Mouse (Mus musculus) gastrocnemius, adult 2 months (tissue): ENCODE data around the gene Hikeshi. TPM values are rescaled to one million over a fixed set of nuclear protein-coding genes. Genes with fewer than 3 reads are reported as not detected.

Experiments
- DNase-seq: peaks from one replicate; pipeline ENCODE4 v3.0.0; 2022
- H3K27ac ChIP-seq: fragments of 200-600 bp; 2 replicates; pipeline ENCODE4 v1.8.1; 2022; ENCODE audit warnings: mild to moderate bottlenecking
- H3K4me3 ChIP-seq: fragments of 200-600 bp; 2 replicates; pipeline ENCODE4 v1.8.1; 2022; ENCODE audit warnings: mild to moderate bottlenecking, moderate library complexity
- CTCF ChIP-seq: fragments of 200-600 bp; IDR thresholded peaks from 2 replicates; pipeline ENCODE4 v1.8.1; 2022; ENCODE audit warnings: antibody characterized with exemption, mild to moderate bottlenecking, moderate library complexity
- intact Hi-C: fragments of 180-260 bp; cut with DNase I; formaldehyde crosslinking; loops from one replicate; pipeline ENCODE4 v1.15.1; 2025
- long read RNA-seq, 2 experiments: library from polyadenylated mRNA; stranded (forward); transcript quantifications; one replicate each; pipeline ENCODE4 v2.0.0; 2021
- total RNA-seq, 2 experiments: library from RNA; stranded (reverse); gene quantifications; 2 replicates each; pipeline ENCODE4 v1.2.3; 2021

Hikeshi gene
- 100 to 1,000 TPM; 123 to 126 TPM for total RNA-seq
- long read RNA-seq, experiment 1, transcript Hikeshi-209 (4 exons, 806 nt): minor isoform, 8 of 49 reads
- long read RNA-seq, experiment 1, transcript Hikeshi-206 (5 exons, 2,224 nt): major isoform, 36 of 49 reads
- long read RNA-seq, experiment 1, partial matches to known transcripts: 1 of 49 reads
- long read RNA-seq, experiment 1, other reads (novel, unspliced or antisense): 4 of 49 reads
- long read RNA-seq, experiment 2, transcript Hikeshi-209 (4 exons, 806 nt): minor isoform, 15 of 61 reads
- long read RNA-seq, experiment 2, transcript Hikeshi-206 (5 exons, 2,224 nt): major isoform, 39 of 61 reads
- long read RNA-seq, experiment 2, partial matches to known transcripts: 0 of 61 reads
- long read RNA-seq, experiment 2, other reads (novel, unspliced or antisense): 5 of 61 reads

DNA sequence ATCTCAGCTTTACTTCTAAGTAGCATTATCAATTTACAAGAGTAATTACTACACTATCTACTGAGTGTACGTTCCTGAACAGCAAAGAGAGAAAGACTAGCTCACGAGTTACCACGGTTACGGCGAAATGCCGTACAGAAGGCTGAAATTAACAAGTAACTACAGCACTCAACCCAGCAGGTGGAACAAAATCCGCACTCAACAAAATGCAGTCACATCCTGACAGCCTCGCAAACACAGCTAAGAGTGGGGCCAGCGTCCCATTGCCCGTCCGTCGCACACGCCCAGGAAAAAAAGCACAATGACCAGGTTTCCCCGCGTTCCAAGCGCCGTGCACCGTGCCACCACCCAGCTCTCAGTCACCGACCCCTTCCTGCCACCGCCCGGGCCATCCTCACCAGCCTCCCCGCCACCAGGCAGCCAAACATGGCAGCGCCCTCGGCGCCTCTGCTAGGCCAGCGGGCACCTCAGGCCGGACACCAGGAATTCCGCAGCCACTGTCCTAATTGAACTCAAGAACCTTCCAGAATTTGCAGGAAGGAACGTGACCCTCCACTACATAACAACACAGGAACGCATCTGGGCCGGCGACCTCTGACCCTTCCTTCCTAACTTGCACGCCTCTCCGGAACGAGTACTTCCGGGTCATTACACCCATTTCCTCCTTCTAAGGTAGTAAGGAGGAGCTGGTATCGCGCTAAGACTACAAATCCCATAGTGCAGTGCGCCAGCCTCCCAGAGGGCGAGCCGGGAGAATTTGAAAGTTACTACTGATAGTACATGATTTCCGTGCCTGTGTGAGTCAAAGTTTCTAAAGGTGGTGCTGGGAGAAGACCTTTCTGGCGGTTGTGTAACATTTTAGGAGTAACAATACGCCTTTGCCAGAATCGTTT lies at the start of gene Hikeshi:
TSS of gene Hikeshi (minus strand) at position 634 of the 893 bp plus-strand sequence.
- DNase-seq: peak; percentile 94
- intact Hi-C loops: loop anchor here (5.0 kb wide), 1 partner anchor 36 kb away; no protein-coding TSS in a partner anchor
- peak within 1 kb of the TSS; percentile 87 for H3K4me3 ChIP-seq
- H3K27ac ChIP-seq: peak within 1 kb of the TSS; percentile 94
- TF ChIP-seq CTCF: no peak

GRCm38 (mm10) chr7:89984421-89984820 lies 43.4 kb upstream of the Hikeshi start:
- TF ChIP-seq CTCF: no peak
- no peak for DNase-seq
- H3K4me3 ChIP-seq: no peak overlapping the region
- no peak overlapping the region for H3K27ac ChIP-seq
- intact Hi-C loops: no loop called here

GRCm38 (mm10) chr7:89983441-89983840 lies 42.4 kb upstream of the Hikeshi start:
- no peak overlapping the region for H3K27ac ChIP-seq
- H3K4me3 ChIP-seq: no peak overlapping the region
- TF ChIP-seq CTCF: no peak
- DNase-seq: no peak
- intact Hi-C loops: no loop called here

DNA sequence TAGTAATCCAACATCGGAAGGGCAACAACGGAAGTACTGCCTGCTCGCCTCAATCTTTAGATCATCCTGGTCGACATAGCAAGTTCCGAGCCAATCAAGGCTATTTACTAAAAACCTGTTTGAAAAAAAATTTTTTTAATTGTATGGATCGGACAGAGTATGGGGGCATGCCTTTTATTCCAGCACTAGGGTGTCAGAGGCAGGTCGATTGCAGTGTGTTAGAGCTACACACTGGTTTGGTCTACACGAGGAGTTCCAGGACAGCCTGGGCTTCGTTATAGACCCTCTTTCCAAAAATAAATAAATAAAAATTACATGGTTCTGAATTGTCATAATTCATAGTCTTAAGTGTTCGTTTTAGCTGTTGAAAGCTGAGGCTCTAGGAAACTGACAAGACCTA lies 40.6 kb upstream of the Hikeshi start:
- TF ChIP-seq CTCF: no peak
- no peak for DNase-seq
- intact Hi-C loops: no loop called here
- H3K27ac ChIP-seq: peak overlapping the region; percentile 100
- H3K4me3 ChIP-seq: peak overlapping the region; percentile 93

DNA sequence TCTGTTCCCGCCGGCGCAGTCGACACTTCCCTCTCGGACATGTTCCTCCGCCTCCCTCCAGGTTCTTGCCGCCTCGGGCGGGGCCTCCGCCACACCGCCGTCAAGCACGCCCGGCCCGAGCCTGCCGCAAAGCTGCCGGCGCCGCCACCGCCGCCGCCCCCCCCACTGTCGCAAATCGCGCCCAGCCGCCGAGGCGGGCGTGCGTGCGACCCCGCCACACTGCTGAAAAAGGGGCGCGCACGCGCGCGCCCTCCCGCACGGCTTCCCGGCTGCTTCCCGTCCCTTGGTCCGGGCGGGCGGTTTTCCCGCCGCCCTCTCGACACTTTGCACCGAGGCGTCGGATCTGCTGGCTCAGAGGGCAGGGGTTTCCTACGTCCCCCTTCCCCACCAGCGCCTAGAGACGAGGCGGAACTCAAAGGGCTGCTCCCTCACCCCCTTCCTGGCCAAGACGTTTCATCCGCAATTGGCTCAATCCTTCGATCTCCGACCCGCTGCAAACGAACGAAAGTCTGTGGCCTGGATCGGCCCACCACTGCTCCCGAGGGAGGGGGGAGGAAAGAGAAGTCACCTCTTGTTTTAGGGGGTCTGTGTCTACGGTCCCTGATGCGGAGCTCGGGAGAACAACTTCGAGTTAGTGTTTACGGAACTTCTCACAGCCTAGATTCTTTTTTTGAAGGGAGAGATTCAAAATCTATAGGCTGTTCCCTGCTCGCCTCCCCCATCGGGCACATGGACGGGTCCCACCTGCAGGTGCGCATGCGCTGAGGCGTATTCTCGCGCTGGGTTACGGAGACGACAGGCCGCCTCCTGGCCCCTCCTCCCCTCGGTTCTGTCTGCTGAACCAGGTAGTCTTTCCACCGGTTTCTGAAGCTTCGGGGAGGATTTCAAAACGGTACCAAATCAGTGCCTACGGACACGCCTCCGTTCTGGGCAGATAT lies 39.8 kb upstream of the Hikeshi start, which contains the start of gene Eed:
TSS of gene Eed (minus strand) at position 499 of the 938 bp plus-strand sequence.
- Histone ChIP-seq H3K27ac (peak within 1 kb of the TSS; percentile 100), H3K4me3 (peak within 1 kb of the TSS; percentile 93)
- intact Hi-C loops: no loop called here
- no peak; the same call in 1 of the 2 replicates for TF ChIP-seq CTCF
- DNase-seq: peak; percentile 98

- Histone ChIP-seq H3K27ac (peak overlapping the region; percentile 100), H3K4me3 (peak overlapping the region; percentile 93)
- TF ChIP-seq CTCF: no peak
- no peak for DNase-seq
- intact Hi-C loops: no loop called here
Observed at GRCm38 (mm10) chr7:89980133-89980484, 39.1 kb upstream of the Hikeshi start.

DNA sequence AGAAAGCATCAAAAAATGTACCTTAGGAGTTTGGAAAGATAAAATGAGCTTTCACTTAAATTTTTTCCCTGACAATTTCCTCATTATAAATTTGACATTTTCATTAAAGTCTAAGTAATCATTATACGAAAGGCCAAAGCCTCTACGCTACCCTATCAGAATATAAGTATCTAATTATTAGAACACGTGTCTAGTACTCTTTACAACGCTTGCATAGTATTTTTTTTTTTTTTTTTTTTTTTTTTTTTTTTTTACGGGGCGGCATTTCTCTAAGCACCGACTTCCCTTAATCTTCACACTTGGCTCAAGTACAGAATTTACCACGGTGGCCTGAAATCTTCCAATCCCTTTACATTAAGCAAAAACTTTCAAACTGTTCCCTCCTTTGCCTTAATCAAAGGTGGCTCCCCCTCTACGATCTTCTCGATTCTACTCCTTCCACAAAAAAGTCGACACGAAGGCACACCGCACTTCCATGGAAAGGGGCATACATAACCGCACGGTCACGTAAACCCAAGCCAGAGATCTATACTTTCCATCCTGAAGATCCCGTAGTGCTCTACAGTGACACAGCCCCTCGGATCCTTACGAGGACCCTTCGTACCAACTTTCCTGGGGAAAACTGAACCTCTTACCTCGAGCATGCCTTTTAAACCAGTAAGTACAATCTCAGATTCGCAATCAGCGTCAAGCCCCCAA lies 38.6 kb upstream of the Hikeshi start:
- H3K27ac ChIP-seq: peak overlapping the region; percentile 100
- peak overlapping the region; percentile 93 for H3K4me3 ChIP-seq
- no peak for DNase-seq
- intact Hi-C loops: loop anchor here (5.0 kb wide), 1 partner anchor 37 kb away; the partner anchor contains the start of gene Hikeshi
- TF ChIP-seq CTCF: no peak

DNA sequence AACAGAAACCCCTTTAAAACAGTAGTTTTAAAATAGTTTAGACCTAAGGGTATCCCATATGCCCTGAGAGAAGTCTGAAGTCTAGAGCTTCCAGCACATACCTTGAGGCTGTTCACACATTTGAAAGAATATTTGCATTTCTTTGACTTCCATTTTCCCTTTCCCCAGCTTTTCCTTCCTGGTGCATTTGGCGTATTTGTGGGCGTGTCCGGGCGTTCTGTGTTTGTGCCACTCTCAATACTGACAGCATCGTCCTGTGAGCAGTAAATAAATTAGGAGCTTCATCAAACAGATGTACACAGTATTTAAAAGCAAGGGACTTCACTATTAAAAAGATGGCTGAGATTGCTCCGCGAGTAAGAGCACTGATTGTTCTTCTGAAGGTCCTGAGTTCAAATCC lies 35.8 kb upstream of the Hikeshi start:
- no peak overlapping the region for H3K4me3 ChIP-seq
- no peak overlapping the region for H3K27ac ChIP-seq
- no peak for TF ChIP-seq CTCF
- DNase-seq: no peak
- intact Hi-C loops: loop anchor here (5.0 kb wide), 1 partner anchor 34 kb away; the partner anchor contains the start of gene Hikeshi

DNA sequence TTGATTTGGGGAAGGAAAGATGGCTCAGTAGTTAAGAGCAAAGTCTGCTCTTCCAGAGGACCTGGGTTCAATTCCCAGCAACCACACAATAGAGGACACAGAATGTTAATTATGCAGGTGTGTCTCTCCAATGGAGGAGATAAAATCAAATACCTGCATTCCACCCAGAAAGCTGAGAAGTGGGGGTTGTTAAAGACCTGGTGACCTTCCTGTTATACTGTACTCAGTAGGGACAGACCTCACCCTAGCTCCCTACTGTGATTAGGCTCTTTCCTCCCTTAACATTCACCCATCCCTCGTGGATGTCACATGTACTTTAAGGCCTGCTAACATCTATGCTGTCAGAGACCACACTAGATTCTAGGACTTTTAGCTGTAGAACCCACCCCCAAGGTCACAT lies 34.6 kb upstream of the Hikeshi start:
- intact Hi-C loops: loop anchor here (5.0 kb wide), 1 partner anchor 33 kb away; the partner anchor contains the start of gene Hikeshi
- no peak overlapping the region for H3K27ac ChIP-seq
- H3K4me3 ChIP-seq: no peak overlapping the region
- DNase-seq: no peak
- TF ChIP-seq CTCF: no peak

- no peak overlapping the region for H3K27ac ChIP-seq
- no peak for TF ChIP-seq CTCF
- intact Hi-C loops: no loop called here
- DNase-seq: no peak
- no peak overlapping the region for H3K4me3 ChIP-seq
Observed at GRCm38 (mm10) chr7:89967235-89967634, 26.2 kb upstream of the Hikeshi start.

GRCm38 (mm10) chr7:89966771-89967170 lies 25.8 kb upstream of the Hikeshi start:
- no peak for TF ChIP-seq CTCF
- Histone ChIP-seq H3K27ac (no peak overlapping the region), H3K4me3 (no peak overlapping the region)
- intact Hi-C loops: no loop called here
- no peak for DNase-seq

- no peak for DNase-seq
- intact Hi-C loops: no loop called here
- Histone ChIP-seq H3K4me3 (no peak overlapping the region), H3K27ac (no peak overlapping the region)
- no peak for TF ChIP-seq CTCF
Observed at GRCm38 (mm10) chr7:89963135-89963534, 22.1 kb upstream of the Hikeshi start.
